Mouse (Mus musculus) brain, embryonic 14.5 days (tissue): ENCODE measurements at regions not wholly inside any gene's neighbourhood (a gene's known extent, or its start where the extent isn't known, plus 50 kb on each side); places are given as distances from the start of the nearest gene placed in this dataset.

Experiments used
- CTCF ChIP-seq: fragments of 200-500 bp; IDR thresholded peaks from 2 replicates; pipeline ENCODE4 v1.5.1; 2012; ENCODE audit warnings: inconsistent platforms, mild to moderate bottlenecking, moderate library complexity, borderline replicate concordance; ENCODE audit not compliant: insufficient read depth, insufficient read length; ENCODE audit errors: extremely low read depth
- POLR2A ChIP-seq: fragments of 200-500 bp; IDR thresholded peaks from 2 replicates; pipeline ENCODE4 v1.6.1; 2012; ENCODE audit warnings: mild to moderate bottlenecking, inconsistent platforms, borderline replicate concordance; ENCODE audit not compliant: poor library complexity, insufficient read depth, insufficient read length, severe bottlenecking; ENCODE audit errors: extremely low read depth

GRCm38 (mm10) chr13:79057424-79057823 is 857.9 kb upstream of the Nr2f1 start:
- TF ChIP-seq CTCF = no peak
- no peak for TF ChIP-seq POLR2A
